Mouse (Mus musculus) yolk sac, embryonic 10.5 days (tissue): ENCODE results near the gene Asb7.

Experiments
- DNase-seq: peaks from one replicate; pipeline ENCODE4 v3.0.0-alpha.2; 2017; ENCODE audit warnings: low spot score

Gene Asb7

GRCm38 (mm10) chr7:66653596-66653995 is 35.8 kb downstream of the Asb7 start:
- DNase-seq = no peak

DNA sequence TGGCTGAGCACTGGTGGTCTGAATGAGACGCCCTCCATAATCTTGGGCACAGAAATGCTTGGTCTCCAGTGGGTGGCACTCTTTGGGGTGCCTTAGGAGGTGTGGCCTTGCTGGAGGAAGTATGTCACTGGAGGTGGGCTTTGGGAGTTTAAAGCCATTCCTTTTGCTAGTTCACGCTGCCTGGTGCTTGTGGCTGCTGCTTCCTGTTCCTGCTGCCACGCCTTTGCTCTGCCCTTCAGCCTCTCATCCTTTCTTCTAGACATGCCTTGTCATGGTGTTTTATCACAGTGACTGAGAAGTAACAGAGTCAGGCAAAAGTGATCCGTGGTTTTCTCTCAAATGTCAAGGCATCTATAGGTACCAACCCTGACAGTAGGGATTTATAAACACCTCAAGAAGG is 37.2 kb downstream of the Asb7 start:
- DNase-seq = no peak

GRCm38 (mm10) chr7:66650883-66651282 is 38.5 kb downstream of the Asb7 start:
- DNase-seq = no peak

DNA sequence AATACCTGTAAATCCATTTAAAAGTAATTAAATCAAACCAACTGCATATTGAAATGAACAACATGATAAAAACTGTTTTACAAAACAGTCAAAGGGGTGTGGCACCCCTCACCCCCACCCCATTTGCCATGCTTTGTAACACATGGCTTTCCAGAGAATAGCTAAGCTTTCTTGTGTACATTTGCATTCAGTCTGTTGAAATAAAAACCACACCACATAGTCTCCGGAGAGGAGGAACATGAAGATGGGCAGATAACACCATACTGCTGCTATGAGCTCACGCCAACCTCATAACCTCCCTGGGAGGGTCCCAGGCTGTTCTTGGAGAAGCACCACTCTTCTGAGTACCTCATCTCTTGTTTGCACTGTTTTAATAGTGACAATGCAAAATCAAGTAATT is 40.2 kb downstream of the Asb7 start:
- no peak for DNase-seq

DNA sequence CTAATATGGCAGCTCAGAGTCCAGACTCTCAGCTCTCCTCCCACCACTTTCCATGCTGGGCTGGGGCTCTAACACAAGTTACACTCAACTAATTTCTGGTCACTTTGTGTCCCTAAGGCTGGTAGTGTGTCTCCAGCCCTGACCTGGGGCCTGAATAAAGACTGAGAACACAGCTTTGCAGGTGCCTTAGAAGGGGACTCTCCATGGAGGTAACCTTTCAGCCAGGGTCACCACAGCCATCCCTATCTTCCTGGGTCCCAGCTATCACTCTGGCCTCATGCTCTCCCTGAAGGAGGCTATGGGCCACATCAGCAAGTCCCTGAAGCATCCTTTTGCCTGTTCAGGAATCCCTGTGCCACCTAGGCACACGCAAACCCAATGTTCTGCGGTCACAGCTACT is 43.7 kb downstream of the Asb7 start:
- no peak for DNase-seq

DNA sequence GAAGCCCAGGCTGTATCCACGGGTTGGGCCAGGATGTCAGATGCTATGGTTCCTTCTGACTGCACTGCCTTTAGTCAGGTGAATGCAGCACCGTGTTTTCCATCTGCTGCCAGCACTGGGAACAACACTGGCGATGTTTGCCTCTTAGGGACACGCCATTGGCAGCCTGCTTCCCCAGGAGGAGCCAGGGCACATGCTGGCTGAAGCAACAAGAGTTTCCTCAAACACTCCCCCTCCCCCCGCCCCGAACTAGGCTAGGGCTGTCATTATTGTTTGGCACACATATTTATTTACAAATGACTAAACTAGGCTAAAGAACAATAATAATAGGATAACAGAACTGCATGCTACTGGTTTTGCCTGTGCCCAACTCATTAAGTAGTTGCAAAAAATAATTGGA is 56.0 kb downstream of the Asb7 start:
- DNase-seq = no peak

DNA sequence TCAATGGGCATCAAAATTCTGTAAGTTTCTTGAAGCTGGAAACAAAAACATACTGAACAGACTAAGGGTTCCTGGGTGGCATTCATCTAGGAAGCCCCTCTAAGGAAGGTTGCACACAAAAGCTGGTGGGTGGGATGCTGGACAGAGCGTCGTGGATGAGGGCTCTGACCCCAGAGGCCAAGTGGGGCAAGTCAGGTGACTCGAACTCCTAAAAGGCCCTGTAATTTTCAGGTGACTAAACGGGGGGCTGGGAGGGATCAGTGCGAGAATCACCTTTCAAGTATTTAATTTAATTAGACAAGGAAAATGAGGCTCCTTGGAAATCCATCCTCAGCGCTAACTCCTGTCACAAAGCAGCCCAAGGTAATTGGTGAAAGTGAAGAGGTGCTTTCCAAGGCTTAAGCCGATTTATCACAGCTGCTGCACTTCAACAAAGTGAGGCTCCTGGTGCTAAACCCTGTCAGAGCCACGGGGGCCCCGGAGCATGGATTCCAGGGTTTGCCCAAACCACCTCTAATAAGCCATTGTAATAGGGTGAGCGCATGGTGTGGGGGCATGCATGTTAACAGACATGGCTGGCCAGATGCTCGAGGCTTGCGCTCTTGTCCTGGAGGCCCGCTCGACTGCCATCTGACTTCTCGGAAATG is 59.1 kb downstream of the Asb7 start:
- DNase-seq = no peak

DNA sequence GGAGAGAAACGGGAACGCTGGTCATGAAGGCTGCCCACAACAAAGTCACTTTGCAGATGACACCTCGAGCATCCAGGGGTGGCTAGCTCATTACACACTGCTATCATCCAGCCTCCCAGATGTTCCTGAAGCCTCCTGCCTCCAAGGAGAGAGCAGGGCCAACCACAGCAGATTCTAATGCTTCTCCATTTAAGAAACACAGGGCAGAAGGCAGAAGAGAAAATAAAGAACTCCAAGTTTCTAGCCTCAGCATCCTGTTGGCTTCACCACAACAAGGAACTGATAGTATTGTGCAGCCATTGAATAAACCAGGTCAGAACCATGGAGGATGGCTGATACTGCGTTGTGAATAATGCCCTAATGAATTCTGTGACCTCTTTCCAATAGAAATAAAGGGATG is 60.0 kb downstream of the Asb7 start:
- DNase-seq = no peak

DNA sequence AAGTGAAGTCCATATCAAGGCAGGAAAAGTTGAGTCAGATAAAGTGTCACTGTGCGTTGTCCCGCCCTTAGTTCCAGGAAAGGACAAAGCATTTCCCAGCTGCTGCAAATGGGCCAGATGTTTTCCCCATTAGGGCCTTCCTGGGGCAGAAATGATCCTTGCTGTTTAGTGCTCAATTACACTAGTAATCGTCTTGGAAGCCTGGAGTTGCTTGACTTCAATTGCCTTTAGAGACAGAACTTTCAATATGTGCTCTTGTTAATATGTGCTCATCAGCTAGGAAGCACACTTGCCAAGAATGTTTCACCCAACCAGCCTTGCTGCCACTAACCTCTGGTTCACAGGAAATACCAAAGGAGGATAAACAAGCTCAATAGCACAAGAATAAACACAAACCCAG is 66.0 kb downstream of the Asb7 start:
- peak; percentile 1 for DNase-seq

DNA sequence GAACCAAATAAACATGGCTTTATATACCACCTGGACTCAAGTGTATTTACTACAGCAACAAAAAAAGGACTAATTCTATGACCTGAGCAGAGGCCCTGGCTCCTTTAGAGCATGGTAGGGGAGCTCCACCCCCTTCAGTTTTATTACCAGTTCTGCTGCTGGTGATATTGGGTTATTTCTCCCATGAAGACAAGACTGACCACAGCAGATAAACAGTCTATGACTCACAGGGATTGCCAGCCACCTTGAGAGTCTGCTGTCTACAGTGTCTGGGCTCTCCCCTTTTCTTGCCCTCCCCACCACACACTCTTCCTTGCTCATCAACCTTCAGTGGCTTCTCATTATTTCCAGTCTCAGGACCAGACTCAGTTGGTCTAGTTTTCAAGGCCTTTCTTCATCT is 87.5 kb downstream of the Asb7 start:
- no peak for DNase-seq

- DNase-seq = no peak
Observed at GRCm38 (mm10) chr7:66600622-66601610, 88.5 kb downstream of the Asb7 start.

- no peak for DNase-seq
Observed at GRCm38 (mm10) chr7:66600126-66600525, 89.3 kb downstream of the Asb7 start.

DNA sequence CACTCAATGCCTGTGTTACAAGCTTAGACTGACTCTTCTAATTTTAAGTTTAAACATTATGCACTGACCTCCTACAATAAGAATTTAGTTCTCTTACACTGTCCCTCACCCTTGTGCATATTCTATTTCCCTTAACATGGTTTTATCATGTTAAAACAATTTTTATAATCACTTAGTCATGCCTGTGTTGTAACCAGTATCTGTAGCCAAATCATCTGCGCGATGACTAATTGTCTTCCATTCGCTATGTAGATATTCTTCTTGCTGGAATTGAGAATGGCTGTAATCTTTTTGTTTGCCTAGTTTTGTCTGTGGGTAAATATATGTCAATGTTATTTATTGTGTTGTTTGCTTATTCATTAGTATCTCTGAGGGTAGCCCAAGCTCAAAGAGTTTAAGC is 91.5 kb downstream of the Asb7 start:
- DNase-seq = no peak
